Mouse (Mus musculus) MEL (cell line): ENCODE data around the gene Adgre5.

ENCODE experiments used
- CTCF ChIP-seq, 3 experiments: IDR thresholded peaks in 2 of 3; conservative IDR thresholded peaks in 1 of 3; 2 replicates each; pipeline ENCODE4 v1.5.1; 2011 to 2012; ENCODE audit warnings: low read length in 3 of 3, low read depth in 2 of 3, mild to moderate bottlenecking in 2 of 3, improper control_type of control experiment in 1 of 3, inconsistent platforms in 1 of 3, mixed read lengths in 1 of 3, moderate library complexity in 1 of 3; ENCODE audit not compliant: control insufficient read depth in 1 of 3, insufficient read depth in 1 of 3, poor library complexity in 1 of 3, severe bottlenecking in 1 of 3
- E2F4 ChIP-seq: IDR thresholded peaks from 2 replicates; pipeline ENCODE4 v1.6.1; 2011; ENCODE audit warnings: low read depth, low read length, improper control_type of control experiment, borderline replicate concordance
- GATA1 ChIP-seq: IDR thresholded peaks from 2 replicates; pipeline ENCODE4 v1.6.1; 2011; ENCODE audit warnings: low read depth, low read length, improper control_type of control experiment
- POLR2A ChIP-seq, 2 experiments: IDR thresholded peaks; 2 replicates each; pipeline ENCODE4 v1.6.1; 2011 to 2012; ENCODE audit warnings: low read length in 2 of 2, mild to moderate bottlenecking in 2 of 2, control low read depth in 1 of 2, improper control_type of control experiment in 1 of 2, low read depth in 1 of 2, moderate library complexity in 1 of 2; ENCODE audit not compliant: control insufficient read depth in 1 of 2, insufficient read depth in 1 of 2, poor library complexity in 1 of 2
- RAD21 ChIP-seq: IDR thresholded peaks from 2 replicates; pipeline ENCODE4 v1.6.1; 2011; ENCODE audit warnings: mild to moderate bottlenecking, low read depth, low read length, improper control_type of control experiment
- TBP ChIP-seq: IDR thresholded peaks from 2 replicates; pipeline ENCODE4 v1.8.0; 2011; ENCODE audit warnings: low read depth, low read length, improper control_type of control experiment
- TCF12 ChIP-seq: IDR thresholded peaks from 2 replicates; pipeline ENCODE4 v1.6.1; 2014; ENCODE audit warnings: low read depth, mild to moderate bottlenecking, inconsistent platforms, low read length, improper control_type of control experiment, moderate library complexity
- USF2 ChIP-seq, 2 experiments: IDR thresholded peaks; 2 replicates each; pipeline ENCODE4 v1.6.1; 2011 to 2012; ENCODE audit warnings: improper control_type of control experiment in 2 of 2, low read length in 2 of 2, borderline replicate concordance in 1 of 2, inconsistent platforms in 1 of 2, low read depth in 1 of 2, mild to moderate bottlenecking in 1 of 2; ENCODE audit not compliant: insufficient read depth in 1 of 2

DNA sequence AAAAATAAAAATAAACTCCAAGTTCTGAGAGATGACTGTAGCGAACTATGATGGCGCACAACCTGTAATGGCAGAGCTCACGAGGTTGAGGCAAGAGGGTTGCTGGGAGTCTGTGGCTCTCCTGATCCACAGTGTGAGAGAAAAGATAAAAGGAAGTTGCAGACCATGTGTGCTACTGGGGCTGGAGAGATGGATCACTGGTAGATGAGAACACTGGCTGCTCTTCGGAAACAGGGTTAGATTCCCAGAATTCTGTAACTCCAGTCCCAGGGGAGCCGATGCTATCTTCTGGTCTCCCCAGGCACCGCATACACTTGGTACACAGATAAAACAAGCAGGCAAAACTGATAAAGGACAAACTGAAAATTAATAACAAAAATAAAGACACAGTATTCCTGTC is 1.8 kb upstream of the Adgre5 start:
- TF ChIP-seq USF2 (IDR thresholded peaks at IDR 0.05; ENCODE audit: borderline replicate concordance in 1 of 2, insufficient read depth in 1 of 2, low read depth in 1 of 2, low read length in 2 of 2) (no peak), RAD21 (no peak), TBP (no peak), GATA1 (peak; percentile 33; the same call in 1 of the 2 replicates), CTCF (IDR thresholded peaks at IDR 0.05 in 2 of 3, conservative IDR thresholded peaks at IDR 0.05 in 1 of 3; ENCODE audit: control insufficient read depth in 1 of 3, insufficient read depth in 1 of 3, low read depth in 2 of 3, low read length in 3 of 3, poor library complexity in 1 of 3, severe bottlenecking in 1 of 3) (no peak), POLR2A (IDR thresholded peaks at IDR 0.05; ENCODE audit: control insufficient read depth in 1 of 2, insufficient read depth in 1 of 2, low read depth in 1 of 2, low read length in 2 of 2, poor library complexity in 1 of 2) (no peak), TCF12 (no peak), E2F4 (no peak)
